Mouse (Mus musculus): ENCODE measurements around the gene Prph2.

The Prph2 gene

DNA sequence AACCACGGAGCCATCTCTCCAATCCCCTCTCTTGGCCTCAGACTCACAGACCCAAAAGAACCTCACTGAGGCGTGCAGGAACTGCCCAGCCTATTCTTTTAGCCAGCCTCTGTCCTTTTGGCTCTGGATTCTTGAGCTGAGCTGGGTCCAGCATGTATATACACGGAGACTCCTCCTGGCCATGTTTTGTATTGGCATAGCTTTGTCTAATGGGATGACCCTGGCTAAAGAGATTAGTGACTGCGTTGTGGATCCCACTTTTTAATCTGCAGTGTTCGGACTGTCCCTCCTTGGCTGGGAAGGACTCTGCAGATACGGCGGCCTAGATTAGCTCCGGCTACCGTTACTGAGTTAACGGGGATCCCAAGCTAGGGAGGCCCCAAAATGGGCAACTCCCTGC lies at the start of gene Prph2:
TSS of gene Prph2 (plus strand) at position 274 of the 400 bp plus-strand sequence.
- in situ Hi-C loops (cut with MseI, MboI): no loop called here

DNA sequence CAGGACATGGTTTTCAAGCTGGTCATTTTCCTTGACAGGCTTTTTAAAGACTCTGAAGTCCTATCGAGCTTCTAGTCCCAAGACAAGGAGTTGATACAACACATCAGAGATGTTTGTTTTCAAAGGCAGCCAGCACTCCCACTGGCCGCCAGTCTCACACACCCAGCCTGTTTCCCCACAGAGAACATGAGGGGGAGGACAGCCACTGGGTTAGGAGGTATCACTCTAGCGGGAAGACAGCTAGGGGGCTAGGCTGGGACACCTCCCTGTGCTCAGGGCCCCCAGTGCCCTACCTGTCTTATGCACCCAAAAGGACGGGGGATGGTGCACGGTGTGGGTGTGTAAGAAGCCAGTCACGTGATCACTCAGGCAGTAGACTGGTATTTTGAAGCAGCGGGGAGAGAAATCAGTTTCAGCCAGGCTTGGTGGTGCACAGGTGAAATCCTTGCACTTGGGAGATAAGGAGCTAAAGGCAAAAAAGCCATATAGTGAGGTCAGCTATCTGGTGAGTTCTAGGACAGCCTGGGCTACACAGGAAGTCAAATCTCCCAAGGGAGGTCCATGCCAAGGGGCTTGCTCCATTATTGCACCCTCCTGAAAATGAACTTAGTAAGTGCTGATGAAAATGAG lies 45.6 kb upstream of the Prph2 start:
- in situ Hi-C loops (cut with MseI, MboI): no loop called here

- in situ Hi-C loops (cut with MseI, MboI): no loop called here
Measured at GRCm38 (mm10) chr17:46866836-46867235, 43.4 kb upstream of the Prph2 start.

DNA sequence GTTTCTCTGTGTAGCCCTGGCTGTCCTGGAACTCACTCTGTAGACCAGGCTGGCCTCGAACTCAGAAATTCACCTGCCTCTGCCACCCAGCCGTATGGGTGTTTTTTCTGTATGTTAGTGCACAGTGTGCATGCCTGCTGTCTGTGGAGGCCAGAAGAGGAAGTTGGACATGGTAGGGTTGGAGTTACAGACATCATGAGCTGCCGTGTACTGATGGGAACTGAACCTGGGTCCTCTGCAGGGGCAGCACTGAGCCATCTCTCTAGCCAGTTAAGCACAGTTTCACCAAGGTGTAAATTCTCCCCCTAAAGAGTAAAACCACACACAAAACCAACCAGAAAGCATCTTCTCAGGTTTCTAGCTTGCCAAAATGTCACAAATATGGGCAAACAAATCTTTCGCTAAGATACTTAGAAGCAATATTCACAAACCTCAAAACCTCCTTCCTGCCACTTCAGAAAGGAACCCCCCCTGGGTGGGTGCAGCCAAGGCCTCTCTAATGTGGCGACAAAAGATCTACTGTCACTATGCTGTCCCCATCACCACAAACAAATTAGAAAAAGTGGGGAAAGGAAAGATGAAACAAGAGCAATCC lies 40.0 kb upstream of the Prph2 start:
- in situ Hi-C loops (cut with MseI, MboI): no loop called here

DNA sequence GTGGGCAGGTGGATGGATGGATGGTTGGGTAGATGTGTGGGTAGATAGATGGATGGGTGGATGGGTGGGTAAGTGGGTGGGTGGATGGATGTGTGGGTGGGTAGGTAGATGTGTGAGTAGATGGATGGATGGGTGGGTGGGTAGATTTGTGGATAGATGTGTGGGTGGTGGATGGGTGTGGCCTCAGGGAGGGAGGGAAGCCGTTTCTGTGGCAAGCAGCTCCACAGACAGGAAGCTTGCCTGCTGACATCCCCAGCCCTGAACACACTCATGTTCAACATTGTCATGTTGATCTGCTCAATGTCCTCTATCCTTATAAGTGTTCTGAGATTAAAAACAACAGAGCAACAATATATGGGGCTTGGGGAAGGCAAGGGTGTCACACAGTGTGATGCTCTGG lies 39.3 kb upstream of the Prph2 start:
- in situ Hi-C loops (cut with MseI, MboI): no loop called here

- in situ Hi-C loops (cut with MseI, MboI): no loop called here
Measured at GRCm38 (mm10) chr17:46872806-46873205, 37.5 kb upstream of the Prph2 start.

- in situ Hi-C loops (cut with MseI, MboI): no loop called here
Measured at GRCm38 (mm10) chr17:46874133-46874532, 36.1 kb upstream of the Prph2 start.

DNA sequence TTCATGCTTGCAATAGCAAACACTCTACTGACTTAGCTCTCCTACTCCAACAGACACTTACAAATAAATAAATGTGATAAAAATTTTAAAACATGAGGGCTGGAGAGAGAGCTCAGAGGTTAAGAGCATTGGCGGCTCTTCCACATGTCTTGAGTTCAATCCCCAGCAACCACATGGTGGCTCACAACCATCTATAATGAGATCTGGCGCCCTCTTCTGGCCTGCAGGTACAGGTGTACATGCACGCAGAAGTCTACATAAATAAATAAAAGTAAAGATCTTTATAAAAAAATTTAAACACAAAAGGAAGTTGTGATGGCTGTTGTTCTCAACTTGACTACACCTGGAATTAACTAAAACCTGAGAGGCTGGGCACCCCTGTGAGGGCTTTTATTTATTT lies 34.6 kb upstream of the Prph2 start:
- in situ Hi-C loops (cut with MseI, MboI): no loop called here

DNA sequence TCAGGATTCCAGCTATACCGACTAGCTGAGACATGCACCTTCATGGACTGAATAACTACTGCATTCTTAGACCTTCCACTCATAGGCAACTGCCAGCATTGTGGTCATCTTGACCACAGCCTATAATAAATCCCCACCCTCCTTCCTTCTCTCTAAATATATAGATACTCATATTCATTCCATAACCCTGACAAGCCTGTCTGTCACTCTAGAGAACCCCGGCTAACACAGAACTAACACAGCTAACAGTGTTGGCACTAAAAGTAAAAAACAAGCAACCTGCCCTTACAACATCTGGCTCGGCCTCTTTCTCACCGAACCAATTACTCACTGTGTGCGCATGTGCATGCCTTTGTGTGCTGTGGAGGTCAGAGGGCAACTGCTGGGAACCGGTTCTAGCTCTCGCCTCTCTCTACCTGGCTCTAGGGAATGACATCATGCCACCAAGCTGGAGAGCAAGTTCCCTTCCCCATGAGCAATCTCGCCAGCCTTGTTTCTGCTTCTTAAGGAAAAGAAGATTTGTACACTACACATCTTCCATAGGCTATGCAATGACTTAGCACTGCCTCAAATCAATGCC lies 33.8 kb upstream of the Prph2 start:
- in situ Hi-C loops (cut with MseI, MboI): no loop called here

GRCm38 (mm10) chr17:46877061-46877460 lies 33.2 kb upstream of the Prph2 start:
- in situ Hi-C loops (cut with MseI, MboI): no loop called here

- in situ Hi-C loops (cut with MseI, MboI): no loop called here
Measured at GRCm38 (mm10) chr17:46879841-46880311, 30.4 kb upstream of the Prph2 start.

- in situ Hi-C loops (cut with MseI, MboI): no loop called here
Measured at GRCm38 (mm10) chr17:46880322-46880721, 29.9 kb upstream of the Prph2 start.

- in situ Hi-C loops (cut with MseI, MboI): no loop called here
Measured at GRCm38 (mm10) chr17:46881728-46882127, 28.5 kb upstream of the Prph2 start.

- in situ Hi-C loops (cut with MseI, MboI): no loop called here
Measured at GRCm38 (mm10) chr17:46883107-46883506, 27.2 kb upstream of the Prph2 start.

DNA sequence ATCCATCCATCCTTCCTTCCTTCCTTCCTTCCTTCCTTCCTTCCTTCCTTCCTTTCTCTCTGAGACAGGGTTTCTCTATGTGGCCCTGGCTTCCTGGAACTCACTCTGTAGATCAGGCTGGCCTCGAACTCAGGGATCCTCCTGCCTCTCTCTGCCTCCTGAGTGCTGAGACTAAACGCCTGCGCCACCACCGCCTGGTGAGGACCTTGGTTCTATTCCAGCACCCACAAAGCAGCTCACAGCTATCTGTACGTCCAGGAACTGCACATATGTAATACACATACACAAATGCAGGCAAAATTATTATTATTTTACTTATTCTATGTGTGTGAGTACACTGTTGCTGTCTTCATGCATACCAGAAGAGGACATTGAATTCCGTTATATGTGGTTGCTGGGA lies 25.5 kb upstream of the Prph2 start:
- in situ Hi-C loops (cut with MseI, MboI): loop anchor here in 1 of 2 experiments (5.0 kb wide), 1 partner anchor 97 kb away; no protein-coding TSS in a partner anchor

- in situ Hi-C loops (cut with MseI, MboI): loop anchor here in 1 of 2 experiments (5.0 kb wide), 1 partner anchor 98 kb away; no protein-coding TSS in a partner anchor
Measured at GRCm38 (mm10) chr17:46885218-46885909, 24.9 kb upstream of the Prph2 start.

- in situ Hi-C loops (cut with MseI, MboI): loop anchor here in 1 of 2 experiments (5.0 kb wide), 1 partner anchor 99 kb away; no protein-coding TSS in a partner anchor
Measured at GRCm38 (mm10) chr17:46885910-46886643, 24.2 kb upstream of the Prph2 start.

- in situ Hi-C loops (cut with MseI, MboI): loop anchor here in 1 of 2 experiments (5.0 kb wide), 1 partner anchor 101 kb away; no protein-coding TSS in a partner anchor
Measured at GRCm38 (mm10) chr17:46888511-46889212, 21.6 kb upstream of the Prph2 start.

- in situ Hi-C loops (cut with MseI, MboI): loop anchor here in 1 of 2 experiments (5.0 kb wide), 1 partner anchor 102 kb away; no protein-coding TSS in a partner anchor
Measured at GRCm38 (mm10) chr17:46889450-46890084, 20.7 kb upstream of the Prph2 start.

- in situ Hi-C loops (cut with MseI, MboI): no loop called here
Measured at GRCm38 (mm10) chr17:46890116-46890815, 20.0 kb upstream of the Prph2 start, which contains the start of gene Tbcc. TSS of gene Tbcc (plus strand) at chr17:46890684.

Measured in mouse trophoblast stem cell (cell line).